In genomic region chr2:100857772-100858171, GRCm38 (mm10) we compare ENCODE assay signal across 25 mouse cellular contexts.
"Had no signal": no experiment of that assay in that cellular context is flagged by ENCODE, and none has a peak within 500 bp of the region (broad histone marks: within the 10 kb centered on the region; RNA-seq: fewer than 3 reads in every experiment).

No protein-coding gene starts in this region.

- H3K9me3 ChIP-seq: heart, embryonic 10.5 days; heart, embryonic 12.5 days; hindbrain, embryonic 10.5 days; hindbrain, embryonic 12.5 days; intestine, embryonic 15.5 days; limb, embryonic 10.5 days; limb, embryonic 12.5 days had no signal

- H3K9ac ChIP-seq: heart, embryonic 12.5 days; hindbrain, embryonic 12.5 days; hindbrain, embryonic 14.5 days; intestine, embryonic 15.5 days; limb, embryonic 12.5 days had no signal

- H3K4me2 ChIP-seq: heart, embryonic 12.5 days; hindbrain, embryonic 12.5 days; hindbrain, embryonic 14.5 days; intestine, embryonic 15.5 days; limb, embryonic 12.5 days; liver, embryonic 11.5 days had no signal

- H3K36me3 ChIP-seq: heart, embryonic 10.5 days; heart, embryonic 12.5 days; hindbrain, embryonic 10.5 days; hindbrain, embryonic 12.5 days; intestine, embryonic 15.5 days; limb, embryonic 10.5 days; limb, embryonic 12.5 days had no signal

- H3K4me3 ChIP-seq: gastrocnemius, adult 2 months; heart, embryonic 10.5 days; heart, embryonic 12.5 days; hindbrain, embryonic 10.5 days; hindbrain, embryonic 12.5 days; intestine, embryonic 15.5 days; layer of hippocampus, adult 2 months; left cerebral cortex, adult 2 months; limb, embryonic 10.5 days; limb, embryonic 12.5 days had no signal

- H3K27me3 ChIP-seq: heart, embryonic 12.5 days; hindbrain, embryonic 12.5 days; intestine, embryonic 15.5 days; limb, embryonic 12.5 days had no signal

- DNase-seq: gastrocnemius, adult 2 months; gastrocnemius, postnatal 10 days; gastrocnemius, postnatal 25 days; heart, adult 18-20 months; heart, postnatal 10 days; heart, postnatal 4 days; kidney, adult 18-20 months; kidney, adult 8-10 months; kidney, postnatal 10 days; kidney, postnatal 25 days; liver had no signal

- ATAC-seq: hindbrain, embryonic 16.5 days; inflammation-experienced regulatory T-cells, adult 6 months; intestine, embryonic 15.5 days; intestine, postnatal 0 days had no signal

- H3K4me1 ChIP-seq: heart, embryonic 10.5 days; heart, embryonic 12.5 days; hindbrain, embryonic 10.5 days; hindbrain, embryonic 12.5 days; intestine, embryonic 15.5 days; limb, embryonic 10.5 days; limb, embryonic 12.5 days had no signal

- H3K27ac ChIP-seq: gastrocnemius, adult 2 months; heart, embryonic 10.5 days; hindbrain, embryonic 10.5 days; hindbrain, embryonic 12.5 days; hindbrain, embryonic 14.5 days; intestine, embryonic 15.5 days; layer of hippocampus, adult 2 months; left cerebral cortex, adult 2 months; limb, embryonic 10.5 days; limb, embryonic 12.5 days had no signal
